Mouse (Mus musculus): ENCODE data around the gene Psme2. TPM values are rescaled to one million over a fixed set of nuclear protein-coding genes. Genes with fewer than 3 reads are reported as not detected.

The Psme2 gene
- total and polyA plus RNA-seq, 2 experiments from 2014 or later: 57.6 to 163 TPM

DNA sequence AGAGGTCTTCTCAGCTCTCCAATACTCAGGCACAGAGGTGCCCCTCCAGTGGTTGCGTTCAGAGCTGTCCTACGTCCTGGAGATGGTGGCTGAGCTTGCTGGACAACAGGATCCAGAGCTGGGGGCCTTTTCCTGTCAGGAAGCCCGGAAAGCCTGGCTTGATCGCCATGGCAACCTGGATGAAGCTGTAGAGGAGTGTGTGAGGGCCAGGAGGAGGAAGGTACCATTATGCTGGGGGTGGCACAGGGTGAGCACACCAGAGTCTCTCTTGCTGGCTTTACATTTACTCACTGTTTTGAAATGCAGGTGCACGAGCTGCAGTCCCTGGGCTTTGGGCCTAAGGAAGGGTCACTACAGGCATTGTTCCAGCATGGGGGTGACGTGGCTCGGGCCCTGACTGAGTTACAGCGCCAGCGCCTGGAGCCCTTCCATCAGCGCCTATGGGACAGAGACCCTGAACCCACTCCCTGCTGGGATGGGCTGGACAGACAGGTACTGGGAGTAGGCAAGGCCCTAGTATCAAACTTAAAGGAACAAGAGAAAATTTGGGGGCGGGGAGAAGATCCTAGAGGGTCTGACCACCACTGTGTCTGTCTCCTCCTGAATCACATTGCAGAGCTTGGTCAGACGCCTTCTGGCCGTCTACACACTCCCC lies 5.2 kb upstream of the Psme2 start:
- peaks cover 57% of the 10 kb centered on the region for H3K36me3 ChIP-seq (ENCODE audit: insufficient read depth, low read length)
- no peak overlapping the region for H3K27ac ChIP-seq

DNA sequence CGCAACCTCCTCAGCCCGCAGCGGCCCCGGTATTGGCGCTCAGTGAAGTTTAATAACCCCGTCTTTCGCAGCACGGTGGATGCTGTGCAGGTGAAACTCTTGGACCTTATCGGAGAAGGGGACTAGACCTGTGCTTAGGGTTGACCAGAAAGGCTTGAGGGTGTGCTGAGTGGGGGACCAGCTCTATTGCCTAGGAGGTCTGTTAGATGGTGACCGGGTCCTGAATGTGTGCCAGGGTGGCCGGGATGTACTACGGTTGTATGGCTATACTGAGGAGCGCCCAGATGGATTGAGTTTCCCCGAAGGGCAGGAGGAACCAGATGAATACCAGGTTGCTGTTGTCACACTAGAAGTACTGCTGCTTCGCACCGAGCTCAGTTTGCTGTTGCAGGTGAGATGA lies 1.3 kb upstream of the Psme2 start:
- no peak for DNase-seq (ENCODE audit: low spot score)
- WGBS: 7% methylated on average over 16 of the region's 16 CpGs

More for the DNA sequence above, 5.2 kb upstream of the Psme2 start:
- WGBS: 63% methylated on average over 13 of the region's 13 CpGs
- no peak overlapping the region for H3K4me3 ChIP-seq (ENCODE audit: low read length)
- no peak overlapping the region for H3K9ac ChIP-seq (replicated peaks; ENCODE audit: low read length)
- DNase-seq (ENCODE audit: low spot score): peak; percentile 48
- H3K27me3 ChIP-seq (ENCODE audit: insufficient read depth, low read length): no peaks in the 10 kb centered on the region
- no peak for TF ChIP-seq CTCF (IDR thresholded peaks at IDR 0.05; ENCODE audit: low read depth)
- H3K9me3 ChIP-seq (ENCODE audit: low read length): no peaks in the 10 kb centered on the region
- H3K4me2 ChIP-seq (ENCODE audit: low read depth, low read length): no peak overlapping the region
- ATAC-seq: no peak
- H3K4me1 ChIP-seq (ENCODE audit: insufficient read depth, low read length): peaks cover 16% of the 10 kb centered on the region

GRCm38 (mm10) chr14:55591331-55591891 lies 498 bp upstream of the Psme2 start, which contains the start of gene Rnf31:
Gene Rnf31, plus strand, starts transcription at chr14:55591708.
- peak; percentile 89 for ATAC-seq
- H3K9ac ChIP-seq (replicated peaks; ENCODE audit: low read length): peak within 1 kb of the TSS; percentile 72
- H3K9me3 ChIP-seq (ENCODE audit: low read length): no peaks in the 10 kb centered on the region
- peak within 1 kb of the TSS; percentile 79 for H3K4me3 ChIP-seq (ENCODE audit: low read length)
- H3K4me1 ChIP-seq (ENCODE audit: insufficient read depth, low read length): peaks cover 20% of the 10 kb centered on the region
- DNase-seq (ENCODE audit: low spot score): peak; percentile 94
- 0% methylated on average over 33 of the region's 33 CpGs for WGBS
- H3K4me2 ChIP-seq (ENCODE audit: low read depth, low read length): peak within 1 kb of the TSS; percentile 90
- no peaks in the 10 kb centered on the region for H3K27me3 ChIP-seq (ENCODE audit: insufficient read depth, low read length)
- peak within 1 kb of the TSS; percentile 96 for H3K27ac ChIP-seq
- H3K36me3 ChIP-seq (ENCODE audit: insufficient read depth, low read length): peaks cover 23% of the 10 kb centered on the region
- TF ChIP-seq CTCF (IDR thresholded peaks at IDR 0.05; ENCODE audit: low read depth): 0 out of 2 replicates have a peak, but pooled peaks have one; percentile 1

More for the DNA sequence above, 1.3 kb upstream of the Psme2 start:
- peak overlapping the region; percentile 90 for H3K4me2 ChIP-seq (ENCODE audit: low read depth, low read length)
- H3K27ac ChIP-seq: peak overlapping the region; percentile 96
- peak overlapping the region; percentile 72 for H3K9ac ChIP-seq (replicated peaks; ENCODE audit: low read length)
- H3K36me3 ChIP-seq (ENCODE audit: insufficient read depth, low read length): peaks cover 30% of the 10 kb centered on the region
- no peak for ATAC-seq
- peaks cover 20% of the 10 kb centered on the region for H3K4me1 ChIP-seq (ENCODE audit: insufficient read depth, low read length)
- TF ChIP-seq CTCF (IDR thresholded peaks at IDR 0.05; ENCODE audit: low read depth): no peak
- H3K4me3 ChIP-seq (ENCODE audit: low read length): peak overlapping the region; percentile 79
- H3K9me3 ChIP-seq (ENCODE audit: low read length): no peaks in the 10 kb centered on the region
- no peaks in the 10 kb centered on the region for H3K27me3 ChIP-seq (ENCODE audit: insufficient read depth, low read length)

- no peak for ATAC-seq
- peak overlapping the region; percentile 79 for H3K4me3 ChIP-seq (ENCODE audit: low read length)
- DNase-seq (ENCODE audit: low spot score): no peak
- H3K36me3 ChIP-seq (ENCODE audit: insufficient read depth, low read length): peaks cover 8% of the 10 kb centered on the region
- 89% methylated on average over 11 of the region's 11 CpGs for WGBS
- peak overlapping the region; percentile 72 for H3K9ac ChIP-seq (replicated peaks; ENCODE audit: low read length)
- peaks cover 24% of the 10 kb centered on the region for H3K4me1 ChIP-seq (ENCODE audit: insufficient read depth, low read length)
- H3K9me3 ChIP-seq (ENCODE audit: low read length): no peaks in the 10 kb centered on the region
- peak overlapping the region; percentile 96; the same call in 1 of the 2 replicates for H3K27ac ChIP-seq
- H3K4me2 ChIP-seq (ENCODE audit: low read depth, low read length): peak overlapping the region; percentile 90
- TF ChIP-seq CTCF (IDR thresholded peaks at IDR 0.05; ENCODE audit: low read depth): no peak
- no peaks in the 10 kb centered on the region for H3K27me3 ChIP-seq (ENCODE audit: insufficient read depth, low read length)
Observed at GRCm38 (mm10) chr14:55589771-55590448, 1.0 kb downstream of the Psme2 start.

DNA sequence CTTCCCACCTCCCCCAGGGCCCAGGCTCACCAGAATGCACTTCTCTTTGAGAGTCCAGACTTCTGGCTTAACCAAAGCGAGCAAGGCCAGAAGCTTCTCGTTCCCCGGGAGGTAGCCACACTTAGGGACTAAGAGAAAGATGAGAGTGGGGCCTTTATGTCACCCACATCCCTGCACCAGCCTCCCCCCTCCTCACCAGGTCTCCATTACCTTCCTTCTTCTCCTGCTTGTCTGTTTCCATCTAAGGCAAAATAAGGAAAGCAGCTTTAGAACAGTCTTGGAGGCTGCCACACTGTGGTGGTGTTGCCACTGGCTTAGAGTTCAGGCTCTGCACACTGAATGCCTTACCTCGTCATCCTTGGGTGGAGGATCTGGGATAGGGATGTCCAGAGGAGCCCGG lies 1.6 kb downstream of the Psme2 start:
- Histone ChIP-seq H3K4me3 (ENCODE audit: low read length) (no peak overlapping the region), H3K27ac (no peak overlapping the region), H3K36me3 (ENCODE audit: insufficient read depth, low read length) (peaks cover 1% of the 10 kb centered on the region; the same call in 1 of the 2 replicates), H3K9me3 (ENCODE audit: low read length) (no peaks in the 10 kb centered on the region), H3K9ac (replicated peaks; ENCODE audit: low read length) (no peak overlapping the region), H3K27me3 (ENCODE audit: insufficient read depth, low read length) (no peaks in the 10 kb centered on the region), H3K4me1 (ENCODE audit: insufficient read depth, low read length) (peaks cover 28% of the 10 kb centered on the region), H3K4me2 (ENCODE audit: low read depth, low read length) (no peak overlapping the region)
- no peak for DNase-seq (ENCODE audit: low spot score)
- 88% methylated on average over 5 of the region's 5 CpGs for WGBS
- ATAC-seq: no peak
- no peak for TF ChIP-seq CTCF (IDR thresholded peaks at IDR 0.05; ENCODE audit: low read depth)

GRCm38 (mm10) chr14:55586149-55586548 lies 4.8 kb downstream of the Psme2 start:
- DNase-seq (ENCODE audit: low spot score): no peak
- ATAC-seq: no peak
- WGBS: 95% methylated on average over 2 of the region's 2 CpGs

More at GRCm38 (mm10) chr14:55586149-55586548, 4.8 kb downstream of the Psme2 start:
- Histone ChIP-seq H3K4me1 (ENCODE audit: insufficient read depth, low read length) (0 out of 2 replicates have a peak, but pooled peaks cover 13% of the 10 kb centered on the region), H3K9me3 (ENCODE audit: low read length) (no peaks in the 10 kb centered on the region), H3K4me3 (ENCODE audit: low read length) (no peak overlapping the region), H3K27me3 (ENCODE audit: insufficient read depth, low read length) (no peaks in the 10 kb centered on the region), H3K36me3 (ENCODE audit: insufficient read depth, low read length) (peaks cover 9% of the 10 kb centered on the region; the same call in 1 of the 2 replicates), H3K9ac (replicated peaks; ENCODE audit: low read length) (no peak overlapping the region), H3K4me2 (ENCODE audit: low read depth, low read length) (no peak overlapping the region), H3K27ac (no peak overlapping the region)
- TF ChIP-seq CTCF (IDR thresholded peaks at IDR 0.05; ENCODE audit: low read depth): no peak; the same call in 1 of the 2 replicates
